Mouse (Mus musculus) megakaryocyte-erythroid progenitor cell, adult 5-6 weeks (primary cell): ENCODE results near the gene Tubg2. TPM values are rescaled to one million over a fixed set of nuclear protein-coding genes. Genes with fewer than 3 reads are reported as not detected.
A peak's percentile ranks its signal among the peaks of the same experiment; 100 is the strongest.

Experiments
- ATAC-seq: replicated peaks from 2 replicates; pipeline ENCODE4 v1.8.0; 2016; ENCODE audit warnings: mild to moderate bottlenecking, inconsistent platforms; ENCODE audit not compliant: severe bottlenecking, poor library complexity, low FRiP score, low TSS enrichment
- total RNA-seq, 2 experiments: library from RNA; stranded (forward) in 1 of 2; stranded (reverse) in 1 of 2; fragments of 200-1000, 215-1000 nt in 1 of 2; fragments of >200 nt in 1 of 2; fragmentation: Nextera tagmentation in 1 of 2; gene quantifications; 2 replicates each; pipeline ENCODE4 v1.2.3; 2014 to 2017

Tubg2 gene
- total RNA-seq, 2 experiments from 2014 or later, result not detected

GRCm38 (mm10) chr11:101162772-101163171, 7.1 kb downstream of the Tubg2 start:
- no peak for ATAC-seq

GRCm38 (mm10) chr11:101163476-101164350, 8.0 kb downstream of the Tubg2 start:
- ATAC-seq, result no peak

DNA sequence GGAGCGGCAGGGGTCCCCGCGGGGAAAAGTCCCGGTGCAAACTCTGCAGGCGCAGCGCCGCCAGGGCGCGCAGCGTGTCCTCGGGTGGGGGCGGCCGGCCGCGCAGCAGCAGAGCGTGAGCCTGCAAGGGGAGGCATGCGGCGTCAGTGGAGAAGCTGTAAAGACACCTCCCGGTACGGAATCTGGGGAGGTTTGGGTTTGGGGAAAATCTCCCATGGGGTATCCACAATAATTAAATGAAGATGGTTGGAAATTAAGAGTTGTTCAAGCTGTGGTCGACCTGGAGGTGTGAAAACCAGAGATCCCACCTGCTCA, 8.6 kb downstream of the Tubg2 start:
- ATAC-seq, result no peak

- peak; percentile 41; the same call in 1 of the 2 replicates for ATAC-seq
Observed at GRCm38 (mm10) chr11:101164677-101165580, 9.2 kb downstream of the Tubg2 start.

- ATAC-seq, result no peak
Observed at GRCm38 (mm10) chr11:101166357-101166756, 10.7 kb downstream of the Tubg2 start.

- ATAC-seq, result no peak
Observed at GRCm38 (mm10) chr11:101167211-101167962, 11.7 kb downstream of the Tubg2 start.

DNA sequence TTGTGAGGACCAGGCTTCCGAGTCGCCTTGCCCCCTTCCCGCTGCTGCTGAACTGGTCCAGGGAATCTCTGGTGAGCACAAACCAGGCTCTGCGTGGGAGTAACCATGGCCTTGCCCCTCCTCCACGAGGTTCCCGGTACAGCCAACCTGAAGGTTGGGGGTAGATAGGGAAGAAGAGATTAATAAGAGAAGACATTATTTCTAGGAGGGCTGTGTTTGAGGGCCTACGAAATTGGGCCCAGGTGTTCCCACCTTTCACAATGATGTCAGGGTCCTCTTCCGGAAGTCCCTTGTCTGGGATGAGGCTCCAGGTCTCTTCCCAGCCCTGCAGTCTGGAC, 12.2 kb downstream of the Tubg2 start:
- no peak for ATAC-seq

DNA sequence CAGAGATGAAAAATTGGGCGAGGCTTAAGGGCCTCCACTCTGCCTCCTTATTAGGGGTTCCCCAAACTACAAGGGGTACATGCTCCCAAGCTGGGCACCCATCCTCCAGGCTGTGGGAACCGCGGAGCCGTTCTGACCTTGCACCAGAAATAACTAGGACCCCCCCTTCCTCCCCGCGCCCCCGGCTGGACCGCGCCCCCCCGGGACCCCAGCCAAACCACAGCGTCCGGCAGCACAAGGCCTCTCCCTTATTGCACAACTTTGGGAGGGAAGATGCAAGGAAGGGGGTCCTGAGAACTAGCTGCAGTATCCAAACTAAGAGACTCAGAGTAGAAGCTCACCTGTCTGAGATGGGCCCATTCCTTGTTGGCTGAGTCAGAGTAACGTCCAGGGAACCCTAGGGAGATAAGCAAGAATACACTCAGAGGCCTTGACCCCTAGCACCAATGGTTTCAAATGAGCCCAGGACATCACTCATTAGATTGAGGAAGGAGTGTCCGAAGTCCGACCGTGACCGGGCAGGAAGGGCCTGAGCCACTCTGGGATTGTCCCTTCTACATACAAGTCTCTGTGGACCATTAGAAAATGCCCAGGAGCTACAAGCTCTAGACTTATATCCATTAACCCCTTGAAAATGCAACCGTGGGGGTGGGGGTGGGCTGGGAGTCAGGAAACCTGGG, 12.7 kb downstream of the Tubg2 start:
- no peak for ATAC-seq

- ATAC-seq, result no peak
Observed at GRCm38 (mm10) chr11:101169301-101170107, 13.8 kb downstream of the Tubg2 start.

DNA sequence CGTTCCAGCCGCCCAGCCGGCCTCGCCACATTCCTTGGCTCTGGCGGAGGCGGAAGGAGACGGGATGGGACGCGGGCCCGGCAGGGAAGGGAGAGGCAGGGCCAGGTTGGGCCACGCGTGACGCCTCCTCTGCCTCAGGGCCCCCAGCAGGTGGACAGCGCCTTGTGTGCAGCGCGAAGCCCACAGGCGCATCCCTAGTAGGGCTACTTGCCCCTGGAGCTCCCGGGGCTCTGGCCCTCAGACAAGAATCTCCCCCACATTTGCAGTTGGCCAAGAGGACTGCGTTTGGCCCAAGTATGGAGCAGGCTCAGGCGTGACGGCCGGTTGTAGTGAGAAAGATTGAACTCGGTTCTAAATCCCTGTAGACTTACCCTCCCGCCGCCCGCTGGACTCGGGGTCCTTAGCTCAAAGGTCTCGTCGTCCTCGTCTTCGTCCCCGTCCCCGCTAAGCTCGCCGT, 14.7 kb downstream of the Tubg2 start, which contains the start of gene Cntnap1:
Gene Cntnap1, plus strand, starts transcription at position 170 of the 457 bp plus-strand sequence.
- ATAC-seq, result no peak

- peak; percentile 45 for ATAC-seq
Observed at GRCm38 (mm10) chr11:101170811-101171610, 15.3 kb downstream of the Tubg2 start, which contains the start of gene Plekhh3. Plekhh3 (minus strand) TSS chr11:101171351.

DNA sequence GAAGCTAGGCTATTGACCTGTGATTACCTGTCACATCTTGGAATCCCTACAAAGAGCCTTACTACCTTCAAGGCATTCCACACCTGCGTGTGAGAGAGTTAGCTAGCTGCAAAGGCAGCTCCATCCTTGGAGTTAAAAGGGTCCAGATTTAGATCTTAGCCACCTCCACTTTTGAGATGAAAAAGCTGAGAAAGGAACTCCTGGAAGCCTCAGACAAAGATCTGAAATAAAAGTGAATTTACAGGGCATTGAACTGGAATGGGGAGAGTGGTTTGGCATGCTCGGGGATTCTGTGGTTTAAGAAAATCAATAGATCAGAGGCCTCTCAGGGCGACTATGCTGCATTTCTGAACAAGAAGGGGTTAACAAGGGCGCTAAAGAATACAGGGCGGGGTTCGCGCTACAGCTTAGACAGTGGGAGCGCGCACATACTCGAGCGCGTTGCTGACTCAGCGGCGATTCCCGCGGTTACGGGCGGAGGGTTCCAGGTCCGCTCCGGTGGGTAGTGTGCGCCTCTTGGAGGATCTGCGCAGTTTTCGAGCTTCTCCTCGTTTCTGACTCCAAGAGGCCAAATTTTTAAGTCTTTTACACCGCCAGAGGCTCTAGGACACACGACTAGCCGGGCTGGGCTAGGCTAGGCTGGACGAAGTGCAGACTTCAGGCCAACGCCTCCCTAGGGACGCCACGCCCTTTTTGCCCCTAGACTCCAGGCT, 16.2 kb downstream of the Tubg2 start:
- ATAC-seq, result 0 out of 2 replicates have a peak, but pooled peaks have one; percentile 15

DNA sequence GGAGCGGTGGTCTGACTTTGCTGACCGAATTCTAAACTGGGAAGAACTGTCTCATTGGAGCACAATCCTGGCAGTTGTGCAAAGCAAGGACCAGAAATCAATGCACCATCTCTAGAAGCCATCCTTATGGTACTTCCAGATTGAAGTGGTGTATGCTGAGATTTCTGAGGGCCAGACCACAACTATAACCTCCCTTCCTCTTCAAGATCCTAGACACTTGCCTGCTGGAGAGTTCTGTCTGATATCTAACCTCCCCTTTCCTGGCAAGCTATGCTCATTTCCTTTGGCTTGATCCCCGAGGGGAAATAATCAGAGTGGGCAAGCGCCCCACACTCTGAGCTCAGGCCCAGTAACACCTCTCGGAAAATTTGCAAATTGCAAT, 16.7 kb downstream of the Tubg2 start:
- ATAC-seq, result no peak

DNA sequence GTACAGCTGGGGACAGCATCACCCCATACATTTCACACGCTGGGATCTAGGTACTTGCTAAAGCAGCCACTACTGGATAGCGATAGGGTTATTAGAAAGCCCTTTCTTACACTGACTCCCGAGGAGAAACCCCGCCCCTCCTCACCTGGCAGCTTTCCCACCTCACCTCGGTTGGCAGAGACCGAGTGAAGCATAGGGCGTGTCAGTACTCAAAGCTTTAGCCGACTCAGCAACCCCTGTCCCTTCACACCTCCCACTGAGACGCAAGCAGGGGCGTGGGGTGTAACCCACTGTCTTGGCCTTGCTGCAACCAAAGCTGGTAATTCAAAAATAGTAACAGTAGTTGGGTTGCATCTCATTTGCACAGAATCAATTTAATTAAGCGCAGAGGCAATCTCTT, 17.4 kb downstream of the Tubg2 start:
- ATAC-seq, result no peak

- ATAC-seq, result peak; percentile 69
Observed at GRCm38 (mm10) chr11:101173631-101174388, 18.1 kb downstream of the Tubg2 start.

DNA sequence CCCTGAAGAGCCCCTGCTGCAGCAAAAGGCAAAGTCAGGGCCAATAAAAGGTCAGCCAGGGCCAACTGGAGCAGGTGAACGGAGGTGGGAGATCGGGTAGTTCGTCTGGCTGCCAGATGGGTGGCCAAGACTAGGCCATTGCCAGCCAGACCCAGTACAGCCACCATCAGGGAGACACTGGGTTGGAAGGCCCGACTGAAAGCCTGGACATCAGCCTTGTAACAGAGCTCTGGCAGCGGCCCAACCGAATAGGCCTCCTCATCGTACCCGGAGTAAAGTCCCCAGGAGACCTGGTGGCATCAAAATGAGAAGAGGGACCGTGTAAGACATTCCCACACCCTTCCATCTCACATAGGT, 18.7 kb downstream of the Tubg2 start:
- ATAC-seq, result no peak
